Mouse (Mus musculus) intestine, postnatal 0 days (tissue): ENCODE data around the gene Wdfy4. TPM values are rescaled to one million over a fixed set of nuclear protein-coding genes. Genes with fewer than 3 reads are reported as not detected.

Source experiments
- ATAC-seq: fragments of 200-750 bp; cut with Nextera tagmentation; 2 replicates; pipeline ENCODE4 v1.8.0; 2017; ENCODE audit warnings: mild to moderate bottlenecking, moderate TSS enrichment, moderate library complexity
- H3K27ac ChIP-seq: fragments of 300-500 bp; sonication (generic); 2 replicates; pipeline ENCODE4 v1.5.1; 2014; ENCODE audit warnings: mild to moderate bottlenecking, low read depth, low read length, moderate library complexity
- H3K27me3 ChIP-seq: fragments of 300-500 bp; sonication (generic); replicated peaks from 2 replicates; pipeline ENCODE4 v1.6.1; 2014; ENCODE audit warnings: low read length, mixed read lengths; ENCODE audit not compliant: control insufficient read depth, insufficient read depth
- H3K36me3 ChIP-seq: fragments of 300-500 bp; sonication (generic); 2 replicates; pipeline ENCODE4 v1.6.1; 2014; ENCODE audit warnings: mild to moderate bottlenecking, moderate library complexity; ENCODE audit not compliant: control insufficient read depth, insufficient read depth
- H3K4me1 ChIP-seq: fragments of 300-500 bp; sonication (generic); replicated peaks from 2 replicates; pipeline ENCODE4 v1.6.1; 2014; ENCODE audit warnings: antibody characterized with exemption, low read length, mixed read lengths; ENCODE audit not compliant: control insufficient read depth, insufficient read depth
- H3K4me2 ChIP-seq: fragments of 300-500 bp; sonication (generic); replicated peaks from 2 replicates; pipeline ENCODE4 v1.6.1; 2014; ENCODE audit warnings: low read depth, mild to moderate bottlenecking, moderate library complexity
- H3K4me3 ChIP-seq: fragments of 300-500 bp; sonication (generic); 2 replicates; pipeline ENCODE4 v1.5.1; 2014; ENCODE audit warnings: low read depth, low read length
- H3K9ac ChIP-seq: fragments of 300-500 bp; sonication (generic); 2 replicates; pipeline ENCODE4 v1.6.1; 2014; ENCODE audit warnings: mild to moderate bottlenecking, low read depth, low read length
- H3K9me3 ChIP-seq: fragments of 300-500 bp; sonication (generic); 2 replicates; pipeline ENCODE4 v1.6.1; 2016; ENCODE audit warnings: mixed run types; ENCODE audit not compliant: control insufficient read depth
- CTCF ChIP-seq: sonication (generic); IDR thresholded peaks from 2 replicates; pipeline ENCODE4 v1.5.1; 2016; ENCODE audit warnings: low read depth, mild to moderate bottlenecking, control low read depth, antibody characterized with exemption, moderate library complexity
- WGBS: fragments of 180-500 bp; shearing (Covaris S2); extraction: QIAGEN DNeasy Blood & Tissue Kit; methylation state at CpG from one replicate; pipeline ENCODE4 v1.1.7; 2014; 5-methylcytosine and 5-hydroxymethylcytosine counted together
- polyA plus RNA-seq: library from polyadenylated mRNA; unstranded; fragments of >200 nt; fragmentation: Nextera tagmentation; extraction: Ambion mirVana; gene quantifications from 2 replicates; pipeline ENCODE4 v1.2.1, GENCODE M21; 2015

The Wdfy4 gene
- polyA plus RNA-seq, 1 experiment from 2014 or later: 0.17 TPM

DNA sequence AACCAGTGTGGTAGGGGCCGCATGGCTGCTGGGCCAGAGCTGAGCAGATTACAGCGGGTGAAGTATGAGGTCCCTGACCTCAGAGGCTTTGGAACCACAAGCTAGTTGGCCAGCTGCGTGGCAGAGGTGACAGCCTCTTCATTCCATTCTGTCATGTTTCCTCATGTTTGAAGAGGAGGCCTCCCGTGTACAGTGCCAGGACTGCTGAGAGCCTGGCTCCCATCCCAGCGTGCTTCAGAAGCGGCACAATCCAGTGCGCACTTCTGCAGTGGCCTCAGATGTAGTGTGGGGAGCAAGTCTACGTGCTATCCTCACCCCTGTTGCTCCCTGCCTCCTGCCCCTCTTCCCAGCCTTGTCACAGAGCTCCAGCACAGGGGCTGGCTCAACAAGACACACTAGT lies 228.8 kb downstream of the Wdfy4 start:
- TF ChIP-seq CTCF: no peak
- ATAC-seq: no peak
- no peak overlapping the region for H3K4me3 ChIP-seq
- no peak overlapping the region for H3K27ac ChIP-seq
- H3K9ac ChIP-seq: no peak overlapping the region
- H3K9me3 ChIP-seq: no peaks in the 10 kb centered on the region
- H3K4me2 ChIP-seq: no peak overlapping the region; the same call in 1 of the 2 replicates
- no peaks in the 10 kb centered on the region for H3K4me1 ChIP-seq
- WGBS: 61% methylated on average over 8 of the region's 8 CpGs
- no peaks in the 10 kb centered on the region for H3K36me3 ChIP-seq
- no peaks in the 10 kb centered on the region for H3K27me3 ChIP-seq

DNA sequence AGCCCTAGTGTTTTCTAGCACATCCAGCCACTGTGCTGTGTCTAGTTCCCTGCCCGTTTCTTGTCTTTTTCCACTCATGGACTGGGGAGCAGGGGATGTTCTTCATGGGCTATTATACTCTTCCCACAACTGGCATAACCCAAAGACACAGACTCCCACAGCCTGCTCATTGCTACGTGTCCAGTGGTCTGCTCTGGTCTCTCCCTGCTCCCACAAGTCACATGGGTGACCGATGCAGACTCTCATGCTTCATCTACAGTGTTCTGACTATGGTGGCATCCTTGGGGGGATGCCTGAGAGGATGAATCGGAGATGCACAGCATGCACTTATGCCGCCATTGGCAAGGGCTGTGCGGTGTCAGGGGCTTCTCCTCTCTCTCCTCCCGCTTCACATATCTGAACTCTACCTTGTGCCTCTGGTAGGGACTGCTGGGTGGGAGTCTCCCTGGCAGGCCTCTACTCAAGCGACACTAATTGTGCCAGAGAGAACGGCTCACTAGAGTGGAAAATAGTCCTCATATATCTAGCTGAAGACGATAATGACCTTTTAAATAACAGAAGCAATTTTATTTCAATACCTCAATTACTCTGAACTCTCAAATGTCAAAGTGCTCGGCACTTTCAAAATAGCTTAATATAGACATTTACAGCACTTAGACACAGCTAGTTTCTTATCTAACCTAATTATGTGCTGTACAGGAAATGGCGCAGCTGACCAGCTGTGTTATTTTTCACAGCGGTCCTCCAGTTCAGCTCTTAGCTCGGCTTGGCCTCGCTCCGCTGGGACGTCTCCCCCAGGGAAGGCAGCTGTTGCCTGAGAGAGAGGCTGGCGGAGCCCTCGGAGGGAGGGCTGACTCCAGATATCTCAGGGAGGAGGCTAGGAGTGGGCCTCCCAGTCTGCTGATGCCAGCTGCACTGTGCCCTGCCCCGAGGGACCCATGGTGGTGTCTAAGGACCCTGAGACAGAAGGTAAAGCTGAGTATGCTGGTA lies 234.7 kb downstream of the Wdfy4 start:
- Histone ChIP-seq H3K27me3 (no peaks in the 10 kb centered on the region), H3K4me1 (no peaks in the 10 kb centered on the region), H3K36me3 (no peaks in the 10 kb centered on the region), H3K27ac (no peak overlapping the region), H3K9me3 (no peaks in the 10 kb centered on the region), H3K9ac (no peak overlapping the region), H3K4me3 (no peak overlapping the region), H3K4me2 (no peak overlapping the region)
- WGBS: 55% methylated on average over 20 of the region's 20 CpGs
- TF ChIP-seq CTCF: no peak
- 0 out of 2 replicates have a peak, but pooled peaks have one; percentile 41 for ATAC-seq

DNA sequence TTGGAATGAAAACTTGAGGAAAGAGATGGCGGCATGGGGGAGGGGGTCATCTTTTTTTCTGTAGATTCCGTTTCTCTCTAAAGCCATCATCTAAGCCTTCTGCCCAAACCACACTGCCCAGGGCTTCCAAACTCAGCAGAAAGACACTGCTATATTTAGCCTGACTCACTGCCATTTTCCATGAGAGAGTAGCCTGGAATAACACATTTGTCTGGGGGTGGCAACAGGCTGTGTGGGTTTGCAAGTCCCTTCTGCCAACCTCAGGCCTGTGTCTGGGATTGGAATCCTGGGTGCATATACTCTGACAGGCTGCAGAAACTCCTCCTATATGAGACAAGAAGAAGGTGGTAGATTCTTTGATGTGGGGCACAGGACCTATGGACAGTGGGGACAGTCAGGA lies 237.8 kb downstream of the Wdfy4 start:
- ATAC-seq: no peak
- Histone ChIP-seq H3K4me1 (no peaks in the 10 kb centered on the region), H3K4me3 (no peak overlapping the region), H3K9ac (no peak overlapping the region), H3K27me3 (no peaks in the 10 kb centered on the region), H3K9me3 (no peaks in the 10 kb centered on the region), H3K4me2 (no peak overlapping the region), H3K27ac (no peak overlapping the region), H3K36me3 (no peaks in the 10 kb centered on the region; the same call in 1 of the 2 replicates)
- TF ChIP-seq CTCF: no peak
- 89% methylated on average over 2 of the region's 2 CpGs for WGBS

DNA sequence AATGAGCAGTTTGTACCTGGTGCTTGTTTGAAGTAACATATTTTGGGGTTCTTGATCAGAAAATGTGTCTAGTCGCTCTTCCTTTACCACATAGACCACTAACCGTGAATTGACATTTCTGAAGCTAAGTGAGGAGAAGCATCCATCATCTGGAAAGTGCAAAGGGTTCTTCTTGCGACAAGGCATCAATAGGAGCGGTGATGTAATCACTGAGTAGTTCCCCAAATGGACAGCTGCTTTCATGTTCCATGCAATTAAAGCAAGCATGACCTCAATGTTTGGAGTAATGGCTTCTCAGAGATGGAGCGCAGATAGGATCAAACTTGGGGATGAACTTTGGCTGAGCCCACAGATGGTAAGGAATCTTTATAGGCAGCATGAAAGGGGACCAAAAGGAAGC lies 246.1 kb downstream of the Wdfy4 start:
- 83% methylated on average over 5 of the region's 5 CpGs for WGBS
- no peak for TF ChIP-seq CTCF
- H3K27me3 ChIP-seq: no peaks in the 10 kb centered on the region
- H3K27ac ChIP-seq: no peak overlapping the region
- H3K4me3 ChIP-seq: no peak overlapping the region
- H3K4me2 ChIP-seq: no peak overlapping the region
- no peaks in the 10 kb centered on the region; the same call in 1 of the 2 replicates for H3K36me3 ChIP-seq
- H3K4me1 ChIP-seq: no peaks in the 10 kb centered on the region
- no peak for ATAC-seq
- H3K9ac ChIP-seq: no peak overlapping the region
- H3K9me3 ChIP-seq: no peaks in the 10 kb centered on the region

DNA sequence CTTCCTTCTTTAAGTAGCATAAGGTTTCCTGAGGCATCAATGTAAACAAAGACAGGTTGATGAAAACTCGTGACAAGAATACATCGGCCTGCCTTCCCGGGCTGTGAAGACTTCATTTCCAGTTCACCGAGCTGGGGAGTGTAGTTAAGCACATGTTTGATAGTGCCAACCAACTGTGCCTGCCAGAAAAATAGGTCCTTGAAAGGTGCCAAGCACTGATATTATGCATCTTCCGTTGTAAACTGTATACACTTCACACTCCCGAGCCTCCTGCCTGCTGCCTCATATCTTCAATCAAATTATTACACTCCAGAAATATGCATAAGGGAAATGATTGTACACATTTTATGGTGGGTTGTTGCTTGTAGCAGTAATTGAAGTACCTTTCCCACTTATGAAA lies 251.2 kb downstream of the Wdfy4 start:
- no peaks in the 10 kb centered on the region for H3K4me1 ChIP-seq
- H3K9ac ChIP-seq: no peak overlapping the region
- WGBS: 67% methylated on average over 6 of the region's 6 CpGs
- no peak overlapping the region for H3K4me3 ChIP-seq
- no peaks in the 10 kb centered on the region for H3K36me3 ChIP-seq
- H3K27ac ChIP-seq: no peak overlapping the region
- TF ChIP-seq CTCF: no peak
- H3K4me2 ChIP-seq: no peak overlapping the region
- no peak for ATAC-seq
- no peaks in the 10 kb centered on the region for H3K9me3 ChIP-seq
- no peaks in the 10 kb centered on the region for H3K27me3 ChIP-seq

DNA sequence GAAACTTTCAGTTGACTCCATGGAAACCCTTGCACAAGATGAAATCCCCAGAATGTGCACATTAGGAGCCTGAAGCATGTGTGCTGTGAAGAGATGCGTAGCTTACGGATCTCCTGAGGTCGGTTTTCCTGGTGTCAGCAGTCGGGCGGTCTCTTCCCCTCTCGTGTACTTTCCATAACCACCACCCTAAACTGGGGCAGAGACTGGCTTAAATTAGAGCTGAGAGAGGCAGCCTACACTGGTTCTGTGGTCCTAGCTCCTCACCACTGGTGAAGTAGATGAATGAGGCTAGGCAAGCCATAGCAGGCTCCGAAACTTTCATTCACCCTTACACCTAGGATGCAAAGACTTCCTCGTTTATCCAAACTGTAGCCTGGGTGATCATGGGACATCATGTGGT lies 253.1 kb downstream of the Wdfy4 start:
- Histone ChIP-seq H3K4me2 (no peak overlapping the region), H3K27me3 (no peaks in the 10 kb centered on the region), H3K4me1 (no peaks in the 10 kb centered on the region), H3K4me3 (no peak overlapping the region), H3K27ac (no peak overlapping the region), H3K36me3 (no peaks in the 10 kb centered on the region), H3K9ac (no peak overlapping the region), H3K9me3 (no peaks in the 10 kb centered on the region)
- no peak for TF ChIP-seq CTCF
- ATAC-seq: no peak
- 82% methylated on average over 8 of the region's 8 CpGs for WGBS
